Comparison of ENCODE assay signal across 22 mouse cellular contexts in the genomic region with DNA sequence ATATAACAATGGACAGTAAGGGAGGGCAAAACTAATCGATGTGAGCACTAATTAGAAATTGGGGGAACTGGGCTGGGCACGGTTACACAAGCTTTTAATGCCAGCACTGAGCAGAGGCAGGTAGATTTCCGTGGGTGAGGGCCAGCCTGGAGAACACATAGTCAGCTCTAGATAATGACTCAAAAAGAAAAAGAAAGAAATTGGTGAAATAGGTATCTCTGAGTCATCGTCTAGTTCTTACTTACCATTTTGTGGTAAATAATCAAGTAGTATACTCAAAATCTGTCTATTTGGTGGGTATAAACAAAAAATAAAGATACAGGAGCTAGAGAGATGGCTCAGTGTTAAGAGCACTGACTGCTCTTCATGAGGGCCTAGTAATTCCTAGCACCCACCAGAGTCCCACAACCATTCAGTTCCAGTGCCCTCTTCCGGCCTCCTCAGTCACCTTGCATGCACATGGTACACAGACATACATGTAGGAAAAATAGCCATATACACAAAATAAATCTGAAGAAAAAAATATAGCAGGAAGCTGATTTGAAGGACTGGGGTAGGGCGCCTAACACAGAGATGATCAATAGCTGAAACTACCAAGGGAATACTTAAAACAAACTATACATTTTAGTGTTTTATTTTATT. TPM values are rescaled to one million over a fixed set of nuclear protein-coding genes. Genes with fewer than 3 reads are reported as not detected.
A peak's percentile ranks its signal among the peaks of the same experiment; 100 is the strongest.
DNase-seq lines count a peak whose midpoint lies in the region; ATAC-seq and TF ChIP-seq lines count a peak whose summit lies in the region.
"Had no signal": no experiment of that assay in that cellular context is flagged by ENCODE, and none has a peak within 500 bp of the region (broad histone marks: within the 10 kb centered on the region; RNA-seq: fewer than 3 reads in every experiment).

No protein-coding gene starts in this region.

- peaks cover 14 to 32% of the 10 kb centered on the region in 2 experiments for H3K4me1 ChIP-seq in CH12.LX (ENCODE audit: control insufficient read depth in 1 of 2, insufficient read depth in 2 of 2)

- TF ChIP-seq EP300 in CH12.LX (IDR thresholded peaks at IDR 0.05; ENCODE audit: low read length), result peak; percentile 88

- no peak overlapping the region; the same call in 1 of the 2 replicates for H3K9ac ChIP-seq in CH12.LX (ENCODE audit: insufficient read depth, low read depth)
- H3K9ac ChIP-seq: embryonic facial prominence, embryonic 13.5 days; forebrain, embryonic 12.5 days; hindbrain, embryonic 13.5 days had no signal

- H3K27ac ChIP-seq in layer of hippocampus, adult 2 months, result peak overlapping the region; percentile 73
- peak overlapping the region; percentile 92; the same call in 1 of the 2 replicates for H3K27ac ChIP-seq in CH12.LX (ENCODE audit: insufficient read depth, low read depth)
- H3K27ac ChIP-seq: embryonic facial prominence, embryonic 13.5 days; forebrain, embryonic 12.5 days had no signal

- in situ Hi-C loops in CH12.LX (cut with MboI; ENCODE audit: low pct_ligation_motif_present, low pct_unique_long_range_greater_than_20kb, low sequenced_read_pairs), result no loop called here

- peak; percentile 62 for ATAC-seq in activated CD4-positive, CD25-positive, alpha-beta regulatory T cell, adult 4 months
- ATAC-seq: forebrain, embryonic 16.5 days; hindbrain, postnatal 0 days had no signal

- peaks cover 4 to 59% of the 10 kb centered on the region in 2 experiments for H3K36me3 ChIP-seq in CH12.LX (replicated peaks in 1 of 2; ENCODE audit: control insufficient read depth in 1 of 2, insufficient read depth in 1 of 2, low read length in 1 of 2)

- peak; percentile 16 for TF ChIP-seq RAD21 in CH12.LX (IDR thresholded peaks at IDR 0.05; ENCODE audit: low read depth, low read length)

- H3K4me2 ChIP-seq in CH12.LX (ENCODE audit: insufficient read depth, low read depth, poor library complexity, severe bottlenecking), result no peak overlapping the region; the same call in 1 of the 2 replicates
- H3K4me2 ChIP-seq: embryonic facial prominence, embryonic 13.5 days; forebrain, embryonic 12.5 days; hindbrain, embryonic 13.5 days had no signal

- dilution Hi-C loops in CH12.LX (cut with MboI; ENCODE audit: extremely low pct_ligation_motif_present, extremely low pct_unique_long_range_greater_than_20kb, low sequenced_read_pairs), result no loop called here

- no peaks in the 10 kb centered on the region for H3K9me3 ChIP-seq in CH12.LX (replicated peaks; ENCODE audit: low read length)
- H3K9me3 ChIP-seq: embryonic facial prominence, embryonic 13.5 days; forebrain, embryonic 12.5 days; hindbrain, embryonic 13.5 days had no signal

- DNase-seq in layer of hippocampus, adult 2 months (ENCODE audit: low spot score in 2 of 2), result no peak
- no peak for DNase-seq in layer of hippocampus, adult 11-12 months (ENCODE audit: low spot score)
- peak; percentile 60 for DNase-seq in CH12.LX (ENCODE audit: extremely low read depth)
- no peak for DNase-seq in thymus, postnatal 36 days
- DNase-seq in adrenal gland, postnatal 25 days, result no peak
- DNase-seq in frontal cortex, postnatal 14 days (ENCODE audit: low spot score in 2 of 2), result no peak
- DNase-seq: adrenal gland, adult 8-10 months; cerebellum, adult 11 months; cerebellum, adult 9-10 months; cerebellum, postnatal 25 days; gastrocnemius, postnatal 36 days; heart, adult 11 months; heart, postnatal 10 days; kidney, adult 11 months; kidney, adult 9 months had no signal

- TF ChIP-seq CTCF in layer of hippocampus, adult 2 months (conservative IDR thresholded peaks at IDR 0.05), result no peak
- peak in 1 of 2 experiments; percentile 51; a peak in 2 of 4 replicates for TF ChIP-seq CTCF in CH12.LX (conservative IDR thresholded peaks at IDR 0.05 in 1 of 2, IDR thresholded peaks at IDR 0.05 in 1 of 2; ENCODE audit: low read depth in 2 of 2, low read length in 2 of 2)

- no peak overlapping the region for H3K4me3 ChIP-seq in layer of hippocampus, adult 2 months
- H3K4me3 ChIP-seq in CH12.LX (replicated peaks in 1 of 3; ENCODE audit: low read depth in 2 of 3, low read length in 2 of 3, poor library complexity in 1 of 3), result no peak overlapping the region
- H3K4me3 ChIP-seq: embryonic facial prominence, embryonic 13.5 days; forebrain, embryonic 12.5 days; hindbrain, embryonic 13.5 days had no signal

- no peaks in the 10 kb centered on the region for H3K79me2 ChIP-seq in CH12.LX (replicated peaks; ENCODE audit: control insufficient read depth, extremely low read depth, insufficient read depth, poor library complexity, severe bottlenecking)

- H3K27me3 ChIP-seq in CH12.LX (replicated peaks), result no peaks in the 10 kb centered on the region
- H3K27me3 ChIP-seq: embryonic facial prominence, embryonic 13.5 days; hindbrain, embryonic 13.5 days had no signal

- TF ChIP-seq POLR2A in CH12.LX (IDR thresholded peaks at IDR 0.05; ENCODE audit: low read depth, low read length), result no peak

TF ChIP-seq in CH12.LX, 34 proteins besides CTCF, POLR2A, EP300 and RAD21:
- peak; percentile 66; the same call in 1 of the 2 replicates for TF ChIP-seq MYC (IDR thresholded peaks at IDR 0.05; ENCODE audit: low read depth, low read length)
- no peak for TF ChIP-seq SIN3A (IDR thresholded peaks at IDR 0.05; ENCODE audit: low read length)
- TF ChIP-seq PAX5 (IDR thresholded peaks at IDR 0.05; ENCODE audit: low read length), result no peak
- TF ChIP-seq CHD1 (IDR thresholded peaks at IDR 0.05; ENCODE audit: low read depth, low read length), result no peak
- peak; percentile 76 for TF ChIP-seq ETS1 (conservative IDR thresholded peaks at IDR 0.05; ENCODE audit: low read depth, low read length)
- peak; percentile 91 for TF ChIP-seq JUND (conservative IDR thresholded peaks at IDR 0.05; ENCODE audit: low read depth, low read length)
- no peak for TF ChIP-seq SMC3 (IDR thresholded peaks at IDR 0.05; ENCODE audit: low read depth, low read length)
- peak; percentile 89 for TF ChIP-seq JUN (IDR thresholded peaks at IDR 0.05; ENCODE audit: insufficient read depth, low read depth, low read length)
- peak; percentile 46; the same call in 1 of the 2 replicates for TF ChIP-seq MEF2A (IDR thresholded peaks at IDR 0.05; ENCODE audit: borderline replicate concordance, low read depth, low read length)
- peak; percentile 18; the same call in 1 of the 2 replicates for TF ChIP-seq BHLHE40 (IDR thresholded peaks at IDR 0.05; ENCODE audit: low read depth, low read length)
- TF ChIP-seq RCOR1 (conservative IDR thresholded peaks at IDR 0.05; ENCODE audit: low read depth, low read length), result 0 out of 2 replicates have a peak, but pooled peaks have one; percentile 8
- TF ChIP-seq IRF4 (IDR thresholded peaks at IDR 0.05; ENCODE audit: low read depth, low read length), result peak; percentile 95
- TF ChIP-seq TBP (conservative IDR thresholded peaks at IDR 0.05; ENCODE audit: low read depth, low read length), result no peak

RNA-seq across cellular contexts. Expression of gene Nf2, which starts 44.3 kb away (rescaled TPM):
- 100 to 1,000 TPM in 1 of 2 experiments, 10 to 100 TPM in 1; 91.2 to 102 TPM for total RNA-seq in layer of hippocampus, adult 2 months (2021)
- total RNA-seq in CH12.LX (2012; rRNA removed) (45.2 and 53.6 TPM in 2 replicates), CH12.LX (2014; rRNA removed) (50.7 and 54.7 TPM in 2 replicates)
- polyA plus RNA-seq in CH12.LX (2012; ENCODE audit: insufficient read length, low read depth), result 103 and 108 TPM in 2 replicates
- 10 to 100 TPM; 14.1 to 19.1 TPM for polyA plus RNA-seq in activated CD4-positive, CD25-positive, alpha-beta regulatory T cell, adult 4 months (2017; shearing (Covaris generic))
- 160 and 207 TPM in 2 replicates for total RNA-seq in adrenal gland, postnatal 25 days (2021)

RNA-seq across cellular contexts. Expression of gene Cabp7, which starts 58.5 kb away (rescaled TPM):
- 100 to 1,000 TPM; 309 to 329 TPM for total RNA-seq in layer of hippocampus, adult 2 months (2021)
- total RNA-seq in CH12.LX (2012; rRNA removed) (0.50 and 0.51 TPM in 2 replicates), CH12.LX (2014; rRNA removed) (not detected in 2 replicates)
- not detected in 2 replicates for polyA plus RNA-seq in CH12.LX (2012; ENCODE audit: insufficient read length, low read depth)
- under 1 TPM; 0.15 to 0.31 TPM for polyA plus RNA-seq in activated CD4-positive, CD25-positive, alpha-beta regulatory T cell, adult 4 months (2017; shearing (Covaris generic))
- total RNA-seq in adrenal gland, postnatal 25 days (2021), result not detected in 2 replicates
- total RNA-seq: heart, postnatal 10 days; hematopoietic stem cell, adult 5-6 weeks had no signal

Comparison
In these comparisons a context has a peak if more than half of its experiments do, and no peak if none do; other contexts are left out.
1. RNA of gene Cabp7, which starts 58.5 kb away (total RNA-seq): 309 to 329 TPM in layer of hippocampus, adult 2 months; 0.50 to 0.51 TPM in CH12.LX and not detected in adrenal gland, postnatal 25 days; every median in the first group is over 100 times any median in the second.